Comparison of ENCODE assay signal across 8 mouse cellular contexts in genomic region chr13:109441401-109441973, GRCm38 (mm10).
DNase-seq lines count a peak whose midpoint lies in the region; ATAC-seq lines count a peak whose summit lies in the region.

No protein-coding gene starts in this region.

- H3K36me3 ChIP-seq in kidney, embryonic 15.5 days: no peaks in the 10 kb centered on the region
- no peaks in the 10 kb centered on the region for H3K36me3 ChIP-seq in liver, embryonic 16.5 days (ENCODE audit: control insufficient read depth, insufficient read depth)
- H3K36me3 ChIP-seq in neural tube, embryonic 12.5 days: no peaks in the 10 kb centered on the region

- H3K9me3 ChIP-seq in kidney, embryonic 15.5 days (replicated peaks): no peaks in the 10 kb centered on the region
- no peaks in the 10 kb centered on the region for H3K9me3 ChIP-seq in liver, embryonic 16.5 days (replicated peaks; ENCODE audit: control insufficient read depth, low read length)
- no peaks in the 10 kb centered on the region for H3K9me3 ChIP-seq in neural tube, embryonic 12.5 days

- H3K27me3 ChIP-seq in kidney, embryonic 15.5 days: no peaks in the 10 kb centered on the region
- no peaks in the 10 kb centered on the region for H3K27me3 ChIP-seq in liver, embryonic 16.5 days (ENCODE audit: control insufficient read depth, insufficient read depth, low read depth, low read length)
- no peaks in the 10 kb centered on the region for H3K27me3 ChIP-seq in neural tube, embryonic 12.5 days (replicated peaks)

- H3K4me2 ChIP-seq in kidney, embryonic 15.5 days: peak overlapping the region; percentile 86
- peak overlapping the region; percentile 59 for H3K4me2 ChIP-seq in liver, embryonic 16.5 days (ENCODE audit: low read depth, low read length)
- H3K4me2 ChIP-seq in neural tube, embryonic 12.5 days (replicated peaks): peak overlapping the region; percentile 66

- peak overlapping the region; percentile 48 for H3K9ac ChIP-seq in kidney, embryonic 15.5 days
- H3K9ac ChIP-seq in liver, embryonic 16.5 days (ENCODE audit: low read depth, low read length): peak overlapping the region; percentile 38; the same call in 1 of the 2 replicates
- peak overlapping the region; percentile 52 for H3K9ac ChIP-seq in neural tube, embryonic 12.5 days

- H3K27ac ChIP-seq in kidney, embryonic 15.5 days: peak overlapping the region; percentile 87
- H3K27ac ChIP-seq in liver, embryonic 16.5 days (ENCODE audit: low read length): no peak overlapping the region
- peak overlapping the region; percentile 72 for H3K27ac ChIP-seq in neural tube, embryonic 12.5 days

- 14% methylated on average over 12 of the region's 12 CpGs for WGBS in kidney, embryonic 15.5 days
- 39% methylated on average over 12 of the region's 12 CpGs for WGBS in liver, embryonic 16.5 days (ENCODE audit: insufficient replicate concordance)
- WGBS in neural tube, embryonic 12.5 days: 38% methylated on average over 12 of the region's 12 CpGs

- H3K4me1 ChIP-seq in kidney, embryonic 15.5 days: peaks cover 27% of the 10 kb centered on the region
- H3K4me1 ChIP-seq in liver, embryonic 16.5 days (ENCODE audit: control insufficient read depth, low read depth, low read length): no peaks in the 10 kb centered on the region
- peaks cover 7% of the 10 kb centered on the region for H3K4me1 ChIP-seq in neural tube, embryonic 12.5 days

- peak overlapping the region; percentile 56 for H3K4me3 ChIP-seq in kidney, embryonic 15.5 days (replicated peaks)
- peak overlapping the region; percentile 59 for H3K4me3 ChIP-seq in liver, embryonic 16.5 days (ENCODE audit: low read depth, low read length)
- peak overlapping the region; percentile 48 for H3K4me3 ChIP-seq in neural tube, embryonic 12.5 days

- peak; percentile 38 for DNase-seq in kidney, adult 18-20 months
- DNase-seq in kidney, adult 11 months: no peak
- peak; percentile 25 to 34 for DNase-seq in cerebellum, postnatal 10 days
- peak; percentile 15 to 36 for DNase-seq in heart, adult 9 months (ENCODE audit: low spot score in 2 of 2)
- DNase-seq in spleen, postnatal 4 days (ENCODE audit: low spot score in 2 of 2): no peak

- ATAC-seq in kidney, embryonic 15.5 days (replicated peaks; ENCODE audit: low FRiP score): no peak
- ATAC-seq in liver, embryonic 16.5 days (ENCODE audit: low read depth): no peak
- ATAC-seq in neural tube, embryonic 12.5 days (ENCODE audit: low FRiP score, low read depth): peak; percentile 18; the same call in 1 of the 2 replicates

Comparison
In these comparisons a context has a peak if more than half of its experiments do, and no peak if none do; other contexts are left out.
1. DNase-seq: peak in kidney, adult 18-20 months (single experiment), cerebellum, postnatal 10 days (2 of 2) and heart, adult 9 months (2 of 2); none in kidney, adult 11 months (single experiment) and spleen, postnatal 4 days (0 of 2).
2. Peak in every context shown above with its lines, with median percentiles within 50 percentile points of each other: H3K4me2 ChIP-seq, H3K4me3 ChIP-seq and H3K9ac ChIP-seq.